Mouse (Mus musculus) frontal cortex, postnatal 36 days (tissue): ENCODE data around the gene Strap.

ENCODE experiments used
- DNase-seq, 2 experiments: peaks; one replicate each; pipeline ENCODE4 v3.0.0; 2022; ENCODE audit warnings: low spot score in 2 of 2

Gene Strap

GRCm38 (mm10) chr6:137774166-137774565 is 39.3 kb downstream of the Strap start:
- no peak for DNase-seq

- no peak for DNase-seq
Measured at GRCm38 (mm10) chr6:137775159-137775558, 40.3 kb downstream of the Strap start.

DNA sequence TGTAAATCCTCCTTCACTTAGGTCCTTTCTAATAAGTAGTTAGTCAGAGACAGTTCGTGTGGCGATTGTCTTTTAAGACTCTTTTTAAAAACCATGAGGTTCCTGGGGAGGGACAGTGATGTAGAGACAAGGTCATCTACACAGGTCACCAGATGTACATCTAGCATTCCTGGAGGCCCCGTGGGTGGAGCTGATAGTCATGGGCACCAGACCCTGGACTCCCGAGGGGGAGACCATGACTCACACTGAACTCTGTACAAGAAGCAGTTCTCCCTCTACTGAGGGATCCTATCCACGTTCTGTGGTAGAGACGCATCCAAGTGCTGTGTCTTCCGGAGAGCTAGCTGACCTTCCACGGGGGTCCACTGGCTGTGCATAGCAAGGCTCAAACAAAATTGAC is 42.1 kb downstream of the Strap start:
- no peak for DNase-seq

- no peak for DNase-seq
Measured at GRCm38 (mm10) chr6:137783899-137784637, 49.2 kb downstream of the Strap start.

DNA sequence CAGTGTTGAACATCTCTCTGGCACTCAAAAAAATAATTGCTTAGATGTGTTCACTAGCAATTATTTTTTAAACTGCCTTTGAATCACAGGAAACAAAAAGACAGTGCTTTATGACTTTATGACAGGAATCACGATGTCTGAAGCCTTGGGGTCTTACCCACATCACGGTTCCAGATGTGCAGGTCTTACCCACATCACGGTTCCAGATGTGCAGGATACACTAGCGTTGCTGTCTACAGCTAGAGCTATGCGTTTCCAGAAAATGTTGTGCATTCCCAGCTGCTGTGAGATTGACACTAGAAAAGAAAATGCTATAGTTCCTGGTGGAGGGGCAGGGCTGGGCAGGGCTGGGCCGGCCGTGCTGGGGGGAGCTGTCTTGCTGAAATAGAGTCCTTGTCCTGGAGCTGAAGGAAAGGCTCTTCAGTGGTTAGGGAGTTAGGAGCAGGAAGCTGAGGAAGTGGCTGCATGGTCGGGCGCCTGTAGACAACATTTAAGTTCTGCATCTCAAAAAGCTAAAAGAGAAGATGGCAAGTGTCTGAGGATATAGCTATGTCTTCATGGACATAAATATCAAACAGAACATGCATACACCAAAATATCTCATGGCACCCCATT is 54.2 kb downstream of the Strap start:
- no peak for DNase-seq

GRCm38 (mm10) chr6:137789658-137790057 is 54.8 kb downstream of the Strap start:
- no peak for DNase-seq

DNA sequence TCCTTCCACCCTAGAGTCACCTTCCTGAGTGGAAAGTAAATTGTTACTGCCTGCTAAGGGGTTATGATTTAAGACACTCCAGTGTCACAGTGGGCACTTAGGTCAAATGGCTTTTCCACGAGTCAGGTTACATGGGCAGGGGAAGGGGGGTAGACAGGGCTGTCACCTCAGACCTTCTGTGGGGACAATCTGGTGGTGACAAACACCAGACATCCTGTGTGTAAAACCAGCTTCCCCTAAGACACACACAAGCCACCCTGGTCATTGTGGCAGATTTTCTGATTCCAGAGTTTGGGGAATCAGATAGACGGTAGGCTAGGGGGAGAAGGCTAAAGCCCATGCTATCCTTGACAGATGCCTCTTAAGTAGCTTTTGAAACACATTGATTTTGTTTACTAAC is 60.6 kb downstream of the Strap start:
- no peak for DNase-seq

DNA sequence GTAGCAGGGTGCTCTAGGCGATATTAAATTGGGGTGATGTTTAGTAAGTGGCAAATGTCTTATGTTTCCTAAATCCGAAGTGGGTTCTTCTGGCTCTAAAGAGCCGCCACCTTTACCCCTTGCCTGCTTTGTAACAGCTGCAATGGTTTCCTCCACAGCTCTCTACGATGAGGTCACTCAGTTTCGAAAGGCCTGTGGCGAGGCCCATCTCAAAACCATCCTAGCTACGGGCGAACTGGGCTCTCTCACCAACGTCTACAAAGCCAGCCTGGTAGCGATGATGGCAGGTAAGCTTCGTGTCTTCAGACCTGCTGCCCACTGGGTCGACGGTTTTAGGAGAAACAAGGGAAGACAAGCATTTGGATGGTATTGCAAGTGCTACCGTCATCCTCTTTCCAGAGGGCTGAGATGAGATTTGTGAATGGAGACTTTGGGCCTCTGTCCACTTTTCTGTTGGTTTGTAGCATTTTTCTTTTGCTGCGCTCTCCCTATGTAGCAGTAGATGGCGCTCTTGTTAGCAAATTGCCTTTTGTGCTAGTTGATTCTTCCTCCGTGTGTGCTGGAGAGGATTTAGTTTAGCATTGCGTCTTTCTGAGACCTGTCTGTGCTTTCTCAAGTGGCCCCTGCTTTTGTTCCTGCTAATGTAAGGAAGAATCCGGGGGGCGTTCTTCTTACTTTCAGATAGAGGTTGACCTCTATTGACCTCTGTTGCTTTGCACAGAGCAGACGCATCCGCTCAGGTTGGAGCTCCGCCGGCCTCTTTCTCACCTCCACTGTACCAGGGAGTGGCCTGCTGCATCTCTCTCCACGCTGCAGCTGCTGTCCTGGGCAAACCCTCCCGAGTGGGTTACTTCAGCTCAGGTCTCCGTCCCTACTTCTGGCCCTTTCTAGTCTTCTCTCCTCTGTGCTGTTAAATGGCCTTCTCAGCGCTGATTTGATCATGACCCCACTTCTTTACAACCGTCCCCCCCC is 62.0 kb downstream of the Strap start:
- peak; percentile 33 to 53 for DNase-seq

DNA sequence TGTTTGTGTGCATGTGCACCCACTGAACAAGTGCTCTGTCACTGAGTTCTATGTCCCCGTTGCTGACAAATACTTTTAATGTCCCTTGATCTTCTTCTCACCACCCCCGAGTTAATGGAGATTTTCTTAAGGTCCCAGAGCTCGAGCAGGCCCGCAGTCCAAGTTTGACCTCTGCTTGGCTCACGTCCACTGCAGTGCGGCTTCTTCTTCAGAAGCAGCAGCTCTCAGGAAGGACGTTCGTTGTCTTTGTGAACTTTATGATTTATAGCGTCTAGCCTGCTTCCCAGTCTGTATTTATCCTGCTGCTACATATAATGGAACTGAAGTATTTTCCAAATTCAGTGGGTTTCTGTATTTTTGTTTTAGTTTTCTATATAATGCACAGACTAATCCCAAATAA is 64.4 kb downstream of the Strap start:
- DNase-seq, result no peak
